Mouse (Mus musculus) kidney, adult 8-10 months (tissue): Measurements from ENCODE around the gene Rab8a.
"Not testable (repeated sequence)": the region's sequence is repeated elsewhere in the genome, so short reads cannot be mapped to it uniquely, and the experiment has no call there.

Source experiments
- DNase-seq, 2 experiments: peaks; one replicate each; pipeline ENCODE4 v3.0.0; 2022

The Rab8a gene

DNA sequence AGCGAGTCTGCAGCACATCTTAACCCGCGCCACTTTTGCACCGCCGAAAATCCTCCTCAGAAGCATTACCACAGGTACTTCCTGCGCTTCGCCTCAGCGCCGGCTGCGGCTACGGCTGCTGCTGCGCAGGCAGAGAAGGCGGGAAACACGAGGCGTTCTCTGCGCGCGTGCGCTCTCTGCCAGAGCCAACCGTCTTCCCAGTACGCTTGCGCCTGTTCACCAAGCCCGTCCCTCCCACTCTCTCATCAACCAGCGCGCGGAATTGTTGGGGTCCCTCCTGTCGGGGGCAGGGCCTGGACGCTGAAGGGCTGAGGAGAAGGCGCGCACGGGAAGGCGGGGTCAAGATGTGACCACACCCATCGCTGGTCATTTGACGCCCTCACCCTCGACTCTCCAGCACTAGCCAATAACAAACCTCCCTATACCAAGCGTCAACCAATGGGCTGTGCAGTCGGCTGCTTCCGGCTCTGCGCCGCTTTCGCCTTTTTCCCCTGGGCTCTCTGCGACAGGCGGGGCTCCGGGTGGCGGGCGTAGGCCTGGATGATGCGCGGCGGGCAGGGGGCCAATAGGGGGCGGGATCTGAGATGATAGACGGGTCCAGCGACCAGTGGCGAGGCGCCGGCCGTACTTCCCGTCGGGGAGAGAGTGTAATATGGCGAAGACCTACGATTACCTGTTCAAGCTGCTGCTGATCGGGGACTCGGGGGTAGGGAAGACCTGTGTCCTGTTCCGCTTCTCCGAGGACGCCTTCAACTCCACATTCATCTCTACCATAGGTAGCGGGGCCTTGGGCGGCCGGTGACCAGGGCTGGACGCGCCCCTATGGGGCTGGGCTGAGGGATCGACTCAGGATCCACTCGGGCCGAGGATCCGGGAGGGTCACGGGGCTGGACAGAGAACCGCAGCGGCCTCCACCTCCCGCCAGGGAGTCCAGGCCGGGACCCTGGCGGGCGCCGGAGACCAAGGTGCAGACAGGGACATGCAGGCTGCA lies at the start of gene Rab8a:
Gene Rab8a, plus strand, starts transcription at position 494 of the 991 bp plus-strand sequence.
- peak; percentile 100 for DNase-seq

DNA sequence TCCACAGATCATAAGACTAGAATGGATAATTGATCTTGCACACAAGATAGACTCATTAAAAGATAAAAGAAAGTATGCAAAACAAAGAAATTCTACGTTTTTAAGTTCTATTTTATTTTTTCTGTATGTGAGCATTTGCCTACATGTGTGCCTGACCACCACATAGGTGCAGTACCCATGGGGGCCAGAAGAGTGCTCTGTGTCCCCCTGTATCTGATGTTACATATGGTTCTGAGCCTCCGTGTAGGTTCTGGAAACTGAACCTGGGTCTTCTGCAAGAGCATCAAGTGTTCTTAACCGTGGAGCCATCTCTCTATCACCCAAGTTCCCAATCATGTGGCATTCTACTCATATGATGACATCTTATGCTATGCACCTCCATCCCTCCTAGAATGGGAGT lies 48.5 kb upstream of the Rab8a start:
- DNase-seq = no peak

DNA sequence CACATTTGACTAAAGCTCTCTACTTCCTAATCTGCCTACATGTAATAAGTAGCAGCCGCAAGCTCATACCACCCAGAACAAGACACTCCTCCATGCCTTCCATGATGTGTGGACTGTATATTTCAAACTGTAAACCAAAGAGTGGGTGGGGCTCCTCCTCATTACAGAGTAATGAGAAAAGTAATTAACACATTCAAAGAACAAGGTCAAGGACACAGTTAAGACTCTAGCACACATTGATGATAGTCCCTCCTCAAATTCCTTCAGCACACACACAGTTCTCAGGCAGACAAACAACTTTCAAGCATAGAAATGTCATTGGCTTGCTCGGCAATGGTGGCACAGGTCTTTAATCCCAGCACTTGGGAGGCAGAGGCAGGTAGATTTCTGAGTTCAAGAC lies 45.8 kb upstream of the Rab8a start:
- DNase-seq = no peak

DNA sequence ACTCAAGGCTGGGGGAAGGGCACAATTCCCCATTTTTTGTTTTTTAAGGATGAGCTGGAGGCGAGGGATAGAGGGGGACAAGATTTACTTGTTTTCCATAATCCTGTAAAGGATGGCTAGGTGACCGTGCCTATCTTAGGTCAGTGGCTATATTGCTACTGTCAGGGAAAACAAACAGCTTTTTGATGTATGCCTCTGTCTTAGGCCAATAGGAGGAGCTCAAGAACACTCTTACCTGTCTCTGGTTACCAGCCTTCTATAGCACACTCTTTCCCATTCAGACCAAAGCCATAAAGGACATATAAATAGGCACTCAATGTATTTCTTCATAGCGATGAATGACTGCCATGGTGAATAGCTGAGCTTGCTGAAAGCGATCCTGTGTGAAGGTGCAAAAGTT lies 42.4 kb upstream of the Rab8a start:
- no peak for DNase-seq

DNA sequence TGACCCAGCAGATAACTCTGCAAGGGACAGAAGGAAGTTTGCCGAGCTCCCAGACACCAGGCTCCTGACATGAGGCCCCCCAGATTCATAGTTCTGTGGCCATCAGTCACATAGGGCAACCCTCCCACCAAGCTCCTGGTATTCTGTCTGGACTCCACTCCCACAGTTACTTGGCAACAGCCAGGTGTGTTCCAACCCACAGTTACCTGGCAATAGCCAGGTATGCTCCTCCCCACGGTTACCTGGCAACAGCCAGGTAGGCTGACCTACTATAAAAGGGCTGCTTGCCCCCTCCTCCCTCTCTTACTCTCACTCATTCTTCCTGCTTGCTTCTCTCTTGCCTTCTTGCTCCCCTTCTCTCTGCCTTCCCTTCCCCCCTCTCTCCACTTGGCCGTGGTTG lies 39.5 kb upstream of the Rab8a start:
- not testable (repeated sequence) for DNase-seq

DNA sequence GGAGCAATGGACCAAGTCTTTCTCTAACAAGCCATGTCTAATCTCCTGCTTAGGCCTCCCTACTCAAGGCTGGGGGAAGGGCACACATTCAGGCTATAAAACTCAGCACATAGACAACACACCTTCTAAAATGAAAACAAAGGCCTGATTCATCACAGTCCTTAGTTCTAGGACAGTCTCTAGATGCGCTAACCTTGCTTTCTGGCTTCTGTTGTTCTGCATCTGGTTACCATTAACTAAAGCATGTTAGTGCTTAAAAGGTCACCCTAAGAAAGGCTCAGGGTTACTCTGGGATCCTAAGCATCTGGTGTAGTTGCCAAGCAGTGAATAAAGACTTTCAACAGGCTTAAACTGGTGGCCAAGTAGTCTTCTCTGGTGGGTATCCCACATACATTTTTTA lies 39.0 kb upstream of the Rab8a start:
- no peak for DNase-seq

DNA sequence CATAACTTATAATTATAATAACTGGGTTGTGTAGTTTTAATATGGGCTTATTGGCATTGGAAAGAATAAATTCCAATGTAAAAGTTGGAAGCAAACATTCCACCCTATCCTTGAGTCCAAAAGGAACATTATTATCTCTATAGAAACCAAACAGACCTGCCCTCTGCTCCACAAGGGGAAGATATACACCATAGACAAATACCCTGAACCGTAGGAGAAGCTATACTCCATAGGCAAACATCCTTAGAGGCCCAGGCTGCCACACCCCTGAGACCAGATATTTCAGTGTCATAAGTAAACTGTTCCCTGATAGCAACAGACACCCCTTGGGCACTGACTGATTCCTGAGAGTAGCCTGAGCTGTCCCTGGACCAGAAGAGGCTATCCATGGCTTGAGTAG lies 33.2 kb upstream of the Rab8a start:
- no peak for DNase-seq

DNA sequence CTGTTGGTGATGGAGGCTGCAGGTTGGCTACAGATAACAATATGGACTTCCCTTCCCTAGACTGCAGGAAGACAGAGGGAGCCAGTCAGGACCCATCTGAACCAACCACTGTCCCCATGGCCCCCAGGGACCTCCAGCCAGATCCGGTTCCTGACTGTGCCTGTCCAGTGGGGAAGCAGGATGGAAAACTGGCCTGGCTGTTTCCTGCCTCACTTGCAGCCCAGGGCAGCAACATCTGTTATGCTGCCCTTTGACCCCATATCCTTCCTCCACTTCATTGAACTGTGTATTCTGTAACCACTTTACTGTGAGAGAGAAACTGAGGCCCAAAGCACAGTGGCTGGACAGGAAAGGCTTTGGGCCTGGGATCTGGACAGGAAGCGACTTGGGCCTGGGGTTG lies 29.7 kb upstream of the Rab8a start:
- peak; percentile 48 to 49 for DNase-seq

DNA sequence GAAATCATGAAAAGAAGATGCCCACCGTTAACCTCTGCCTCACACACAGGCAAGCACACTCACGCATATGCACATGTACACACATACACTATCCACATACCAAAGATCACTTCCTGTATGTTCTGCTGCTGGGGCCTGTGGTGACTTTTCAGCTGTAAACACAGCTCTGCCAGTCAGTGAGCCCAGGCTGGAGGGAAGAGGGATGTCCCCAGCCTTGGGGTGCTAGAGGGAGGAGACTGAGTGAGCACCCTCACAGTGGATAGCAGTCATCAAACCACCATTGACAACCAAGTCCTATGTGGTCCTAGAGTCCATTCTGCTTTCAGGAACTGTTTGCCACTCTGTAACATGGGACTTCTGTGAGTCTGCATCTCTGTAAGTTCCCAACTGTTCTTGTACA lies 29.1 kb upstream of the Rab8a start:
- no peak for DNase-seq

DNA sequence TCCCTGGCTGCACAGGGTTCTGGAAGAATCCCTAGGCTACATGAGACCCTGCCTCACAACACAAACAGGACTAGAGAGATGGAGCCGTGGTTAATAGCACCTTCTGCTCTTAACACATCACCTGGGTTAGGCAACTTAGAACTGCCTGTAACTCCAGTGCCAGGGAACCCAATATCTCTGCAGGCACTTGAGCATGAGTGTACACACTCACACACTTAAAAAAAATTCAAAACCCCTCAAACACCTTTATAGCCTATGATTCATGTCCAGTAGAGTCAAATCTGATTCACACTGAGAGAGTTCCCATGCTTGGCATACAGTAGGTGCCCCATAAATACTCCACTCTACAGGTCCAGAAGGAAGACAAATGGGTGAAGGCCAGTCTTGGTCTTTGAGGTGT lies 28.6 kb upstream of the Rab8a start:
- DNase-seq = no peak

DNA sequence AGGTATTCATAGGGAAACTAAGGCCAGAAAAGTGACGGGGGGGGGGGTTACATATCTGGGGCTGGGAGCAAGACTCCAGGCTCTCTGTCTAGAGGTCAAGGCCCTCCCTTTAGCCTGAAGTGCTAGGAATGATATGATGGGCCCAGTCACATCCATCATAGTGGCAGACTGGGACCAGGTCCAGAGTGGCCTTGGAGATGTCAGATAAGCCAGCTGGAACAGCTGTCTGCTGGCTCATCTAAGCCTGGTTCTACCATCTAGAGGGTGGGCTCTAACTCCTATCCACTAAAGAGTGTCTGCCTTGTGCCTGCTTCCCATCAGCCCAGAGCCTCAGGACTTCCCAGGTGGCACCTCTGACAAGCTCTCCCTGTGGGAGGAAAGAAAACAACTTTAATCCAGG lies 28.1 kb upstream of the Rab8a start:
- peak in 1 of 2 experiments; percentile 19 for DNase-seq

DNA sequence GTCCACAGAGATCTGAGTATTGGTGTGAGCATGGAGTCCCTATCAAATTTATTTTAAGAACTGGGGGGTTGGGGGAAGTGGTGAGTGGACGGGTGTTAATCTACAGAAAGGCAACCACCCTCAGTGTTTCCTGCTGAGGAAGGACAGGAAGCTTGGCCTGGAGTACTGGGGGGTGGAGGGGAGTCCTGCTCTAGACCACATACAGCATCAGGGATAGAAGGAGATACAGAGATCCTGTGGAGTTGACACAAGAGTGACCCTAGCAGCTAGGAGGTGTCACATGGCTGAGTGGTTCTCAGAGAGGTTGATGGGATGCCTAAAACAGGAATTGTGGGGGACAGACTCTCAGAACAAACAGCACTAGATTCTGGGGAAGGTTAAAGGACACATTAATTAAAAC lies 27.5 kb upstream of the Rab8a start:
- no peak for DNase-seq

DNA sequence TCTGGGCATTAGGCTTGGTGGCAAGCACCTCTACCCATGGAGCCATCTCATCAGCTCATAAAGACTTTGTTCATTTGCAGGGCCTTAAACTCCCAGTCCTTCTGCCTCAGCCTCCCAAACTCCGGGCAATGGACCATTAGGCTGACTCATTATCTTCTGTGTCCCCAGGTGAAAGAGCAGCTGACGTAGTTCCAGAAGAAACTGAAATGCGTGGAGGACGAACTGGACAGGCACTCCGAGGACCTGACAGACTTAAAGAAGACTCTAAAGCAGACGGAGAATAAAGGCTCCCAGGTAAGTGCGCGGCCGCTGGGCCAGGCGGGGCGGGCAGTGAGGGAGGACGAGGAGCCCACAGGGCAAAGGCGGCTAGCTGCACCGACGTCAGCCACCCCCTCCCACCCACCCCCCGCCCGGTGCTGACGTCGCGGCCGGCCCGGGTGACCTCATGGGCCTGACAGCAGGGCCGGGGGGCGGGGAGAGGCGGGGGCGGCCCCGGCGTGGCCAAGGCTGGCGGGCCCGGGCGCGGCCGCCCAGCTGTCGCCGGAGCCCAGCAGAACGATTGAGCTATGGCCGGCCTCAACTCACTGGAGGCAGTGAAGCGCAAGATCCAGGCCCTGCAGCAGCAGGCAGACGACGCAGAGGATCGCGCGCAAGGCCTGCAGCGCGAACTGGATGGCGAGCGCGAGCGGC lies 26.1 kb upstream of the Rab8a start, which contains the start of gene Tpm4:
Gene Tpm4, plus strand, starts transcription at position 220 of the 690 bp plus-strand sequence.
- DNase-seq = peak; percentile 47 to 57

DNA sequence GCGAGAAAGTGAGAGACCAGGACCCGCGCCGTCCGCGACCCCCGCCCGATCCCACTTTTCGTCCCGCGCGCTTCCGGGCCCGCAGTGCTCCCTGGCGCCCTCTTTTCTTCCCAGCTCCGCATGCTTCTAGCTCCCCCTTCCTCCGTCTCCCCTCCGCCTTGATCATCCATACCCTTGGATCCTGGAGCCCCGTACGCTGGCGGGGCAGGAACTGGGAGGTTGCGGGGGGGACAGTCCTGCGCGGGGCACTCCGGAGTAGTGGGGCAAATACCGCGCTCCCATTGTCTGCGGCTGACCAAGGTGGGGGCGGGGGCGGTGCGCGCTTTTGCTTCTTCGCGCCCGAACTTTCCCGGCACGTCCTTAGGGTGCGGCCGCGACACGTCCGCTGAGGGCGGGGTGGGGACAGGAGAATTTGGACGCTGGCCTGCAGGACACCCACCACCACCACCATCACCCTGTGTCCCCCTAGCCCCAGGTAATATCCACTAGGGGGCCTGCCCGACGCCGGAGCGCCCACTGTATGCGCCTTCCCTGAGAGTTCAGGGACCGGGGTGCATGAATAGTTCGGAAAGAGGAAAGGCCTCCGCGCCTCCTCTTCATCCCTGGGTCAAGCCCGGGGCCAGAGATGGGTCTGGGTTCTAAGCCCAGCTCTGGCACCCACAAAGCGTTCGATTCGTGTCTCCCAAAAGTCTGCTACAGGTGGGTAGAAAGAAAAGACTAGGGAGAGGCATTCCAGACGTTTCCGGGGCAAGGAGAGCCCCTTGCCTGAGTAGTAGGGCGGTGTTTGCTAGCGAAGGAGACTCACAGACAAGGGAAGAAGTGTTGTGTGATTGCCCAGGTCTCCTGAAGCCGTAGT lies 25.3 kb upstream of the Rab8a start:
- peak; percentile 20 to 25 for DNase-seq

DNA sequence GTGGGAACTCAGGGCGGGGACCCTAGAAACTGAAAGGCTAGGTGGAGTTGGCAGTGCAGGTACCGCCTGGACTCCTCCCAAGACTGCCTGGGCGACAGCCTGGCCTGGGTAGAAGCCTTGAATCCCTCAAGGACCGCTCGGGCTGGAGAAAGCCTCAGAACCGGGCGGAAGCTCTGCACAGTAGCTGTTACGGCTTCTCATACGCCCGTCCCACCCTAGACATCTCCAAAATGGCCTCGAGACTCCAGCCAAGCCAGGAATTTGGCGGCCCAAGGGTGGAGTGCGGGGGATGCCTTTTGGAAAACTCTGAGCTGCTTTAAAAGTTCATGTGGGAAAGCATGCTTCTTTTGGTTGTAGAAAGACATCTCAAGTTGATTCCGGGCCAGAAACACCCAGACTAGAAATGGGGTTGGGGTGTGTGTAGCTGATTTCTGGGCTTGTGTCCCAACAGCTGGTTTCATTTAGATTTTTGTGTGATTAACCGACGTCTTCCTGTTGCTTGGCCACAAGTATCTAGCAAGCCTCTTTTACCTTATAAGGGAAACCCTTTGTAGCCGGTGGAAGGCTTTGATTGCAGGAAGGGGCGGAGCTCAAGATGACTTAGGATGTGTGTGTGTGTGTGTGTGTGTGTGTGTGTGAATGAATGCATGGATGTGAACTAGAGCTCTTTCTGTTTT lies 24.6 kb upstream of the Rab8a start:
- DNase-seq = peak; percentile 67 to 76

DNA sequence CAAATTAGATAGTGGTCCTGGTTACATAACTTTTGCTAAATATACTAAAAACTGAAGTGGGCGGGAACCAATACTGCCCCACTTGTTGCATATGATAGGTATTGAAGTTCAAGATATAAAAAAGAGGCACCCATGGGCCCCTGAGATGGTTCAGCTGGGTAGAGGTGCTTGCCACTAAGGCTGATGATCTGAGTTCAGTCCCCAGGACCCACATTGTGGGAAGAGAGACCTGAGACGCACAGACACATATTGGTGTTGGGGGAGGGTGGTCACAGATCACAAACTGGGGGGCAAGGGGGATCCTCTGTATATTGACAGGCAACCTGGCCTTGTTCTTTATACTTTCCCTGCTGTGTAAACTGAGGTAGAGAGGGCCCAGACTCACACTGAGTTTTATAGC lies 23.6 kb upstream of the Rab8a start:
- no peak for DNase-seq

DNA sequence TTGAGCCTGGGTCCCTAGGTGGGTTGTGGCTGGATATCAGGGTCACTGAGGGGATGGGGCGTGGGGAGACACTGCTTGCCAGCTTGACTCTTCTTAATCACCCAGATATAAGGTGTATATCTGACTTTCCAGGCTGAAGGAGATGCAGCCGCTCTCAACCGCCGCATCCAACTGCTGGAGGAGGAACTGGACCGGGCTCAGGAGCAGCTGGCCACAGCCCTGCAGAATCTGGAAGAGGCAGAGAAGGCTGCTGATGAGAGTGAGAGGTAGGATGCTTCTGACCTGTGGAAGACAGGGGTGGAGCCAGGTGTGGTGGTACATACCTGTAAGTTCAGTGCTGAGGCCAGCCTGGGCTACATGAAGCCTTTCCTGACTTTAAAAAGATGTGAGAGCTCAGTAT lies 22.5 kb upstream of the Rab8a start:
- DNase-seq = no peak

DNA sequence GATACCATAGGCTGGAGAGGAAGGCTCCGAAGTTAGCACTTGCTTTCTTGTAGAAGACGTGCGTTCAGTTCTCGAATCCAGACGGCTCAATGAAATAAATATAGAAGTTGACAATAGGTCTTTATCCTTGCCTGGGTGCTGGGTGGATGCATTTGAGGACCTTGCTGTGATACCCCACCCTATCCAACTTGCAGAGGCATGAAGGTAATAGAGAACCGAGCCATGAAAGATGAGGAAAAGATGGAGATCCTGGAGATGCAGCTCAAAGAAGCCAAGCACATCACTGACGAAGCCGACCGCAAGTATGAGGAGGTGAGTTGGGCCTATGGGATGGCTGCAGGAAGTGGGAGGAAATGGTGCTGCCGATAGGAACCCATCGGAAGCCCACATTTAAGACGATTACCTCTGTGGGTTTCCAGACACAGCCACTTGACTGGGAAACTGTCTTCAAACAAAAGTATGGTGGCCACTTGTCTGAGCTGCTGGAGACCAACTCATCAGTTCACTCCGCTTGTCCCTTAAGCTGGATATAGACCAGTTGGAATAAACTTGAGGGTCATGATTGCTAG lies 17.7 kb upstream of the Rab8a start:
- no peak for DNase-seq

DNA sequence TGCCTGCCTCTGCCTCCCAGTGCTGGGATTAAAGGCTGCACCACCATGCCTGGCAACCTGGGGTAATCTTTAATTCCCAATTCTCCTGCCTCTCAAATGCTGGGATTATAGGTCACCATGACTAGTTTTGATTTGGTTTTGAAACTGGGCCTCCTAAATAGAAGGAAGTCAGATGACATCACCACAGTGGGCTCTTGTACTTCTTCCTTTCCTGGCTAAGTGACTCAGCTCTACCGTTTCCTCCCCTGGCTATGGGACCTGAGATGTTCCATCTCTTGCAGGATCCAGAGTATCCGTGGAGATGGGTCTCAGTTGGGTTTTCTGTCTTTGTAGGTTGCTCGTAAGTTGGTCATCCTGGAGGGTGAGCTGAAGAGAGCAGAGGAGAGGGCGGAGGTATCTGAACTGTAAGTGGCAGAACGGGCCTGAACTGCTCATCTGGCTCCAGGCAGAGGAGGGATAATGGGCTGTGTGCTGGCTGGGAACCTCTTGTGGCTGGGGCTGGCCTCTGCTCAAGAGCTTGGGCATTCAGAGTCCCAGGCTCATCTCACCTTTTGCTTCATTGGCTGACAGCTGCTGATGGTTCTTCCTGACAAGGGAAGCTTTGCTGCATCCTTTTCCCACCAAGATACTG lies 16.5 kb upstream of the Rab8a start:
- DNase-seq = no peak

DNA sequence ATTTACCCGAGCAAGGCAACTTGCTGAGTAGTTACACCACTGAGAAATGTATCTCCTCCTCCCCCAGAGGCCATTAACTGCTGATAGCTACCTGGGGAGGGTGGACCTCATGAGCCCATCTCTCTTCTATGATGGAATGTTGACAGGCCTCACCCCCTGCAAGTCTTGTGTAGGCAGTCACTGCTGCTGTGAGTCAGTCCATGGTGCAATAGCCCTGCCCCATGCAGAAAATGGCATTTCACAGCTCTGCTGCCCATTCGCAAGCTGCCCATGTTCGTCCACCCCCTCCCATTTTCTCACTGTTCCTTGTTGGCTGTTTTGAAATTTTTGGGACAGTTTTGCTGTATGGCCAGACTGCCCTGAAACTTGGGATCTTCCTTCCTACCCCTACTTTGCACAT lies 15.5 kb upstream of the Rab8a start:
- no peak for DNase-seq

DNA sequence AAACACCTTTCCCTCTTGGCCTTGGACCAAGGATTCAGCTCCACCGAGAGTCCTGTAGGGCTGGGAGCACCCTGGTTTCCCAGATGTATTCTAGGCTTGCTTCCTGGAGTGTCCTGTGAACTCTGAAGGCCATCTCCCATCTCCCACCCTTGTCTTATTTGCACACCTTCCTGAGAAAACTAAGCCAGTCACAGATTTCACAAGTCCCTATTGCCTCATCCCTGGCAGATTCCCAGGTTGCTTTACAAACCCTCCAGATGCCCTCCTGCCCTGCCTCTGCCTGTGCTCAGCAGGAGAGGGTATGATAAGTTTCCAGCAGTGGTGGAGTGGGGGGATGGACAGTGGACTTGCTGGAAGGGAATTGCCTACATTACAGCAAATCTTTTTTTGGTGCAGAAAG lies 14.9 kb upstream of the Rab8a start:
- DNase-seq = no peak

DNA sequence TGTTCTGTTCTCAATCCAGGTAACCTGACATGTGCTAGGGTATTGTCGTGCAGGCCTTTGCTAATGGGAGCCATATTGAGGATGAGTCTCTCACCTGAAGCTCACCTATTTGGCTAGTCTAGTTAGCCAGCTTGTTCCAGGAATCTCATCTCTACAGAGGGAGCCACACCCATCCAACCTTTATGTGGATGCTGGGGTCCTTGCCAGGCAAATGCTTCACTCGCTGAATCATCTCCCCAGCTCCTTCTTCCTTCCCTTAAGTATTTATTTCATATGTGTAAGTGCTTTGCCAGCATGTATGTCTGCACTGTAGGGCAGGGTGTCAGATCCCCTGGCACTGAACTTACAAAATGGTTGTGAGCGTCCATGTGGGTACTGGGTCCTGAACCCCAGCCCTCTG lies 14.4 kb upstream of the Rab8a start:
- DNase-seq = no peak
